Mouse (Mus musculus): ENCODE measurements around the gene Chmp3.

- TF ChIP-seq POLR2A (IDR thresholded peaks at IDR 0.05; ENCODE audit: insufficient read depth, low read depth, low read length) (no peak), CTCF (IDR thresholded peaks at IDR 0.05; ENCODE audit: insufficient read depth, low read depth, low read length) (no peak)
Measured at GRCm38 (mm10) chr6:71627325-71627724, 83.7 kb downstream of the Chmp3 start.

Measured in olfactory bulb, adult 2 months (tissue).